Mouse (Mus musculus): ENCODE measurements around the gene Iglon5. TPM values are rescaled to one million over a fixed set of nuclear protein-coding genes. Genes with fewer than 3 reads are reported as not detected.

The Iglon5 gene
- polyA plus RNA-seq (2015; fragmentation: Nextera tagmentation; extraction: Ambion mirVana) = 0.74 and 1.1 TPM in 2 replicates

- H3K27ac ChIP-seq = no peak within 1 kb of the TSS
- no peaks in the 10 kb centered on the region for H3K36me3 ChIP-seq
- H3K4me1 ChIP-seq = peaks cover 11% of the 10 kb centered on the region
- H3K4me3 ChIP-seq = peak within 1 kb of the TSS; percentile 49
- H3K9me3 ChIP-seq = no peaks in the 10 kb centered on the region
- 3% methylated on average over 21 of the region's 41 CpGs for WGBS
- ATAC-seq (ENCODE audit: insufficient number of reproducible peaks, low FRiP score, low TSS enrichment, low read depth) = no peak
- H3K27me3 ChIP-seq = peaks cover 14% of the 10 kb centered on the region; the same call in 1 of the 2 replicates
- H3K4me2 ChIP-seq = peak within 1 kb of the TSS; percentile 85
- H3K9ac ChIP-seq = peak within 1 kb of the TSS; percentile 33; the same call in 1 of the 2 replicates
Measured at GRCm38 (mm10) chr7:43489631-43490125, at the start of gene Iglon5. Gene Iglon5, minus strand, starts transcription at chr7:43490075.

GRCm38 (mm10) chr7:43538524-43538923, 48.6 kb upstream of the Iglon5 start:
- Histone ChIP-seq H3K27ac (no peak overlapping the region), H3K9me3 (no peaks in the 10 kb centered on the region), H3K4me1 (no peaks in the 10 kb centered on the region), H3K4me3 (no peak overlapping the region), H3K36me3 (no peaks in the 10 kb centered on the region), H3K4me2 (no peak overlapping the region), H3K27me3 (no peaks in the 10 kb centered on the region), H3K9ac (no peak overlapping the region)
- 63% methylated on average over 4 of the region's 4 CpGs for WGBS
- no peak for ATAC-seq (ENCODE audit: insufficient number of reproducible peaks, low FRiP score, low TSS enrichment, low read depth)

DNA sequence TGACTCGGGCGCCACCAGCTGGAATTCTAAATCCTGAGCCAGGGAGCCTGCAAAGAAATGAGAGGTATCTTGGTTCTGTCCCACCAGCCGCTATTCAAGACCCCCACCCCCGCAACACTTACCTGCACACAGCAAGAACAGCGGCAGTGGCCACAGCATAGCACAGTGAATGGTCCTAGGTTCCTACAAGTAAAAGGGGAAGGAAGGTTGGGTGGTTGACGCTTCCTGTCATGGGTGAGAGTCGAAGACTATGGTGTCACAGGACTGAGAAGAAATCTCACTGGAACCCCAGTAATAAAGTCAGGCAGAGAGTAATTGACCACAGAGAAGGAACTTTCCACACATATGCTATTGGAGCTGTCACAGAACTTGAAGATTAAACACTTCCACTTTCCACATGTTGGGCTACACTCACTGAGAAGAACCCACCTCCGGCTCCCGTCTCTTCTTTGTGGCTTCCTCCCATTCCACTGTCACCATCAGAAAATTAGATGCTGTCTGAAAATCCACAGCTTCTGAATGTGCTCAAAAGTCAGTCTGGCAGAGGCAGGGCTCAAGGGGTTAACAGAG, 43.1 kb upstream of the Iglon5 start:
- H3K4me3 ChIP-seq = no peak overlapping the region
- H3K36me3 ChIP-seq = no peaks in the 10 kb centered on the region

GRCm38 (mm10) chr7:43530216-43530785, 40.4 kb upstream of the Iglon5 start:
- 71% methylated on average over 8 of the region's 8 CpGs for WGBS
- no peaks in the 10 kb centered on the region for H3K9me3 ChIP-seq
- no peak overlapping the region for H3K9ac ChIP-seq
- H3K4me2 ChIP-seq = no peak overlapping the region
- no peaks in the 10 kb centered on the region for H3K36me3 ChIP-seq
- no peaks in the 10 kb centered on the region for H3K4me1 ChIP-seq
- no peaks in the 10 kb centered on the region for H3K27me3 ChIP-seq
- H3K4me3 ChIP-seq = no peak overlapping the region
- no peak overlapping the region for H3K27ac ChIP-seq
- ATAC-seq (ENCODE audit: insufficient number of reproducible peaks, low FRiP score, low TSS enrichment, low read depth) = no peak

More for the DNA sequence above, 43.1 kb upstream of the Iglon5 start:
- Histone ChIP-seq H3K9me3 (no peaks in the 10 kb centered on the region), H3K4me2 (no peak overlapping the region), H3K27ac (no peak overlapping the region), H3K4me1 (no peaks in the 10 kb centered on the region), H3K9ac (no peak overlapping the region), H3K27me3 (no peaks in the 10 kb centered on the region)
- 78% methylated on average over 9 of the region's 9 CpGs for WGBS
- ATAC-seq (ENCODE audit: insufficient number of reproducible peaks, low FRiP score, low TSS enrichment, low read depth) = no peak

DNA sequence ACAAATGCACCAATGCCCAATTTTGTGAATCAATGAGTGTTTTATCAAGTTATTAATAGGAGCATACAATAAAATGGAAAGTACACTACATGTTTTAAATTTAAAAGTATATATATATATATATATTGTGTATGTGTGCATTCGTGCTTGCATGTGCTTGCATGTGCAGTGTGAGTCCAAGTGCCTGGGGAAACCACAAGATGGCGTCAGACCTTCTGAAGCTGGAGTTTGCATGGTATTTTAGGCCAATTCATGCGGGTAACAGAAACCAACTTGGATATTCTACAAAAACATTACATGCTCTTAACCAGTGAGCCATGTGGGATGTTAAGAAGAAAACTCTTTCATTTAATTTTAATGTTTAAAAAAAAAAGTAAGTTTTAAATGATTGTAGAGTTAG, 35.4 kb upstream of the Iglon5 start:
- WGBS = 54% methylated on average over 3 of the region's 3 CpGs
- Histone ChIP-seq H3K4me2 (no peak overlapping the region), H3K27me3 (no peaks in the 10 kb centered on the region)

GRCm38 (mm10) chr7:43522776-43523175, 32.9 kb upstream of the Iglon5 start:
- Histone ChIP-seq H3K36me3 (no peaks in the 10 kb centered on the region), H3K4me3 (no peak overlapping the region), H3K27ac (no peak overlapping the region), H3K9me3 (no peaks in the 10 kb centered on the region), H3K27me3 (no peaks in the 10 kb centered on the region), H3K4me2 (no peak overlapping the region), H3K9ac (no peak overlapping the region), H3K4me1 (no peaks in the 10 kb centered on the region)
- 80% methylated on average over 2 of the region's 2 CpGs for WGBS
- no peak for ATAC-seq (ENCODE audit: insufficient number of reproducible peaks, low FRiP score, low TSS enrichment, low read depth)

More for the DNA sequence above, 35.4 kb upstream of the Iglon5 start:
- no peak overlapping the region for H3K27ac ChIP-seq
- no peak for ATAC-seq (ENCODE audit: insufficient number of reproducible peaks, low FRiP score, low TSS enrichment, low read depth)
- H3K36me3 ChIP-seq = no peaks in the 10 kb centered on the region
- no peaks in the 10 kb centered on the region for H3K4me1 ChIP-seq
- no peak overlapping the region for H3K9ac ChIP-seq
- no peak overlapping the region for H3K4me3 ChIP-seq
- H3K9me3 ChIP-seq = no peaks in the 10 kb centered on the region

DNA sequence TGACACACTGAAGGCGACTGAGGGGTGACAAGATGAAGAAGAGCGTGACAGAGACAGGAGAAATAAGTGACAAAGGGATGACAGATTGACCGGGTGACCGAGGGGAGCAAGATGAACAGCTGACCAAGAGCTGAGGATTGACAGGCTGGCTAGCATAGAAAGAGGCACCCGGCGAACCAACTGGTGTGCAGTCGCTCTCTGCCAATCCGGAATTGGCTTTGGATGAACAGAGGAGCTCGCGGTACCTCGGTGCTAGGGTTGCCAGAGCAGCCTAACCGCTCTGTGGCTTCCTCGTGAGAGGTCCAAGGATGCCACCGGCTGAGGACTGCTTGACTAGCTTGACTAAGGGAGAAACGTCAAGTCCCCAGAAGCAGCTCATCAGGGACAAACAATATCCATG, 28.5 kb upstream of the Iglon5 start:
- Histone ChIP-seq H3K36me3 (no peaks in the 10 kb centered on the region), H3K4me3 (no peak overlapping the region), H3K9me3 (no peaks in the 10 kb centered on the region), H3K4me1 (no peaks in the 10 kb centered on the region), H3K27ac (no peak overlapping the region), H3K9ac (no peak overlapping the region), H3K4me2 (no peak overlapping the region), H3K27me3 (no peaks in the 10 kb centered on the region)
- no peak for ATAC-seq (ENCODE audit: insufficient number of reproducible peaks, low FRiP score, low TSS enrichment, low read depth)
- WGBS = 87% methylated on average over 15 of the region's 15 CpGs

GRCm38 (mm10) chr7:43515076-43515475, 25.2 kb upstream of the Iglon5 start:
- no peaks in the 10 kb centered on the region for H3K4me1 ChIP-seq
- no peaks in the 10 kb centered on the region for H3K36me3 ChIP-seq
- WGBS = 82% methylated on average over 5 of the region's 5 CpGs

GRCm38 (mm10) chr7:43512519-43512918, 22.6 kb upstream of the Iglon5 start:
- no peak overlapping the region for H3K27ac ChIP-seq
- H3K9ac ChIP-seq = no peak overlapping the region
- no peaks in the 10 kb centered on the region for H3K4me1 ChIP-seq
- no peaks in the 10 kb centered on the region for H3K36me3 ChIP-seq
- H3K4me3 ChIP-seq = no peak overlapping the region
- no peaks in the 10 kb centered on the region for H3K9me3 ChIP-seq
- 63% methylated on average over 4 of the region's 4 CpGs for WGBS
- no peak overlapping the region for H3K4me2 ChIP-seq
- H3K27me3 ChIP-seq = no peaks in the 10 kb centered on the region
- ATAC-seq (ENCODE audit: insufficient number of reproducible peaks, low FRiP score, low TSS enrichment, low read depth) = no peak

More at GRCm38 (mm10) chr7:43515076-43515475, 25.2 kb upstream of the Iglon5 start:
- no peak for ATAC-seq (ENCODE audit: insufficient number of reproducible peaks, low FRiP score, low TSS enrichment, low read depth)
- Histone ChIP-seq H3K9ac (no peak overlapping the region), H3K4me2 (no peak overlapping the region), H3K9me3 (no peaks in the 10 kb centered on the region), H3K27ac (no peak overlapping the region), H3K27me3 (no peaks in the 10 kb centered on the region), H3K4me3 (no peak overlapping the region)

GRCm38 (mm10) chr7:43511707-43512478, 22.0 kb upstream of the Iglon5 start:
- Histone ChIP-seq H3K4me2 (no peak overlapping the region), H3K4me1 (no peaks in the 10 kb centered on the region), H3K4me3 (no peak overlapping the region), H3K36me3 (no peaks in the 10 kb centered on the region), H3K27me3 (no peaks in the 10 kb centered on the region), H3K9me3 (no peaks in the 10 kb centered on the region), H3K9ac (no peak overlapping the region), H3K27ac (no peak overlapping the region)
- 43% methylated on average over 4 of the region's 4 CpGs for WGBS
- ATAC-seq (ENCODE audit: insufficient number of reproducible peaks, low FRiP score, low TSS enrichment, low read depth) = no peak

- no peak for ATAC-seq (ENCODE audit: insufficient number of reproducible peaks, low FRiP score, low TSS enrichment, low read depth)
- 13% methylated on average over 21 of the region's 21 CpGs for WGBS
- no peaks in the 10 kb centered on the region for H3K9me3 ChIP-seq
- no peak overlapping the region for H3K4me2 ChIP-seq
- H3K36me3 ChIP-seq = no peaks in the 10 kb centered on the region
- H3K27me3 ChIP-seq = peaks cover 17% of the 10 kb centered on the region
- no peak overlapping the region for H3K4me3 ChIP-seq
- no peak overlapping the region for H3K27ac ChIP-seq
- no peak overlapping the region for H3K9ac ChIP-seq
- H3K4me1 ChIP-seq = no peaks in the 10 kb centered on the region
Measured at GRCm38 (mm10) chr7:43495343-43496021, 5.6 kb upstream of the Iglon5 start.
